Mouse (Mus musculus) stomach, postnatal 0 days (tissue): Measurements from ENCODE around the gene Nppa. TPM values are rescaled to one million over a fixed set of nuclear protein-coding genes. Genes with fewer than 3 reads are reported as not detected.
A peak's percentile ranks its signal among the peaks of the same experiment; 100 is the strongest.

Experiments
- ATAC-seq: fragments of 200-750 bp; cut with Nextera tagmentation; 2 replicates; pipeline ENCODE4 v1.8.0; 2017; ENCODE audit not compliant: low FRiP score, low TSS enrichment
- DNase-seq: peaks from one replicate; pipeline ENCODE4 v3.0.0-alpha.2; 2016; ENCODE audit warnings: low spot score
- H3K27ac ChIP-seq: fragments of 300-500 bp; sonication (generic); replicated peaks from 2 replicates; pipeline ENCODE4 v1.5.1; 2014; ENCODE audit warnings: mild to moderate bottlenecking, control low read depth
- H3K27me3 ChIP-seq: fragments of 300-500 bp; sonication (generic); 2 replicates; pipeline ENCODE4 v1.6.1; 2014; ENCODE audit warnings: low read length; ENCODE audit not compliant: control insufficient read depth, insufficient read depth
- H3K36me3 ChIP-seq: fragments of 300-500 bp; sonication (generic); 2 replicates; pipeline ENCODE4 v1.6.1; 2014; ENCODE audit warnings: low read length, mixed read lengths; ENCODE audit not compliant: control insufficient read depth, insufficient read depth
- H3K4me1 ChIP-seq: fragments of 300-500 bp; sonication (generic); replicated peaks from 2 replicates; pipeline ENCODE4 v1.6.1; 2014; ENCODE audit warnings: antibody characterized with exemption; ENCODE audit not compliant: control insufficient read depth, insufficient read depth
- H3K4me2 ChIP-seq: fragments of 300-500 bp; sonication (generic); replicated peaks from 2 replicates; pipeline ENCODE4 v1.6.1; 2014; ENCODE audit warnings: low read depth, mild to moderate bottlenecking, control low read depth, moderate library complexity
- H3K4me3 ChIP-seq: fragments of 300-500 bp; sonication (generic); 2 replicates; pipeline ENCODE4 v1.5.1; 2014; ENCODE audit warnings: low read depth, low read length, control low read depth
- H3K9ac ChIP-seq: fragments of 300-500 bp; sonication (generic); 2 replicates; pipeline ENCODE4 v1.6.1; 2014; ENCODE audit warnings: mild to moderate bottlenecking, low read length, control low read depth, mixed read lengths
- H3K9me3 ChIP-seq: fragments of 300-500 bp; sonication (generic); 2 replicates; pipeline ENCODE4 v1.6.1; 2016; ENCODE audit warnings: low read length; ENCODE audit not compliant: control insufficient read depth
- CTCF ChIP-seq: IDR thresholded peaks from 2 replicates; pipeline ENCODE4 v1.5.1; 2016; ENCODE audit warnings: antibody characterized with exemption, low read depth, mild to moderate bottlenecking, moderate library complexity
- EP300 ChIP-seq: optimal IDR thresholded peaks from 2 replicates; pipeline ENCODE3; 2016; ENCODE audit warnings: antibody characterized with exemption
- WGBS: fragments of 180-500 bp; shearing (Covaris S2); extraction: QIAGEN DNeasy Blood & Tissue Kit; methylation state at CpG from one replicate; pipeline ENCODE4 v1.1.7; 2014; 5-methylcytosine and 5-hydroxymethylcytosine counted together
- polyA plus RNA-seq: library from polyadenylated mRNA; unstranded; fragments of >200 nt; fragmentation: Nextera tagmentation; extraction: Ambion mirVana; gene quantifications from 2 replicates; pipeline ENCODE4 v1.2.1, GENCODE M21; 2015

Nppa gene
- polyA plus RNA-seq = 0.30 and 0.74 TPM in 2 replicates

- no peak for DNase-seq
- H3K36me3 ChIP-seq = no peaks in the 10 kb centered on the region
- no peak within 1 kb of the TSS for H3K27ac ChIP-seq
- H3K4me2 ChIP-seq = no peak within 1 kb of the TSS
- no peaks in the 10 kb centered on the region for H3K27me3 ChIP-seq
- no peak within 1 kb of the TSS for H3K4me3 ChIP-seq
- no peaks in the 10 kb centered on the region for H3K9me3 ChIP-seq
- TF ChIP-seq EP300 = no peak
- TF ChIP-seq CTCF = no peak
- ATAC-seq = no peak
- WGBS = 32% methylated on average over 12 of the region's 12 CpGs
- H3K4me1 ChIP-seq = no peaks in the 10 kb centered on the region
- H3K9ac ChIP-seq = no peak within 1 kb of the TSS
Observed at GRCm38 (mm10) chr4:148000202-148000772, at the start of gene Nppa. Nppa (plus strand) TSS chr4:148000722.

GRCm38 (mm10) chr4:147953590-147953989 is 46.9 kb upstream of the Nppa start:
- DNase-seq (no peak), ATAC-seq (no peak)
- no peaks in the 10 kb centered on the region for H3K9me3 ChIP-seq
- no peak overlapping the region for H3K9ac ChIP-seq
- peak; percentile 73 for TF ChIP-seq CTCF
- no peak for TF ChIP-seq EP300
- H3K4me2 ChIP-seq = no peak overlapping the region
- no peak overlapping the region for H3K27ac ChIP-seq
- H3K36me3 ChIP-seq = no peaks in the 10 kb centered on the region
- no peak overlapping the region for H3K4me3 ChIP-seq
- no peaks in the 10 kb centered on the region for H3K4me1 ChIP-seq
- H3K27me3 ChIP-seq = no peaks in the 10 kb centered on the region
- WGBS = 7% methylated on average over 4 of the region's 4 CpGs

- no peak overlapping the region for H3K4me3 ChIP-seq
- DNase-seq = no peak
- no peak for ATAC-seq
Observed at GRCm38 (mm10) chr4:147957141-147957540, 43.4 kb upstream of the Nppa start.

DNA sequence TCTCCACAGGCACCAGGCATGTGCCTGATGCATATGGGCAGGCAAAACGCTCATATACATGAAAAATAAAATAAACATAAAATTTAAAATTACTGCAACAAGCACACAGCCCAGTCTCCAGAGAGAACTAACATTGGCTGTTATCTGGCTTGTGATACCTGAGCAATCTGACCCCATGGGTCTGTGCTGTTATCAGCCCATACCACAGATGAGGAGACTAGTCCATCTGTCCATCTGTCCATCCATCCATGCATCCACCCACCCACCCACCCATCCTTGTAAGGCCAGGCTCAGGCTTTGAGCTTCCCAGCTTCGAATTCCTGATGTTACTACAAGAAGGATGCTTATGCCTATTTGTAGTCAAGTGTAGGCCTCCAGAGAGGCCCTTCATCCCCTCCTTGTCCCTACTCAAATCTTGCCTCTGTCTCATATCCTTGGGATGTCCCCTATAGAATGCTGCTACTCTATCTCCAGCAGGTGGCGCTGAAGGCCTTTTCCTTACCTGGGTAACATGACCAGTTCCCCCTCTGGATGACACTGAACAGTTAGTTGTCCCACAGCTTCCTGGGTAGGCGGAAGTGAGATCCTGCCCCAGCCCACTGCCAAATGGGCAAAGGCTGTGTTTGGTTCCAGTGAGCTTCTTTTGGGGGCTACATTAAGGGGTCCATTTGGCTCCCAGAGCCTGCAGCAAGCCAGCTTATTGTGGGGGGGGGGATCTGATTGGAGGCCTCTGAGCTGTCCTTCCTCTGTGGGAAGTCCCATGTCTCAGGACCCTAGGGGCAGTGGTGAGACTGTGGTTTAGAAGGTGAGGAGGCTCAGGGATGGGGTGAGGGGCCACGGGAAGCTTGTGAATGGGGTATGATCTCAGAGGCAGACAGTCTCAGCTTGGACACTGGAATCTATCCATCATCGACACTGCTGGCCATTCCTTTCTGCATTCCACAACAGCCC is 40.4 kb upstream of the Nppa start:
- peak; percentile 74 for ATAC-seq
- Histone ChIP-seq H3K4me2 (no peak overlapping the region), H3K27me3 (no peaks in the 10 kb centered on the region), H3K9me3 (no peaks in the 10 kb centered on the region), H3K36me3 (no peaks in the 10 kb centered on the region), H3K4me3 (no peak overlapping the region), H3K4me1 (no peaks in the 10 kb centered on the region), H3K9ac (no peak overlapping the region), H3K27ac (no peak overlapping the region)
- WGBS = 39% methylated on average over 6 of the region's 6 CpGs
- no peak for TF ChIP-seq EP300
- TF ChIP-seq CTCF = peak; percentile 86
- DNase-seq = peak; percentile 65

More at GRCm38 (mm10) chr4:147957141-147957540, 43.4 kb upstream of the Nppa start:
- H3K36me3 ChIP-seq = no peaks in the 10 kb centered on the region
- no peaks in the 10 kb centered on the region for H3K9me3 ChIP-seq
- H3K27ac ChIP-seq = no peak overlapping the region
- no peak overlapping the region for H3K4me2 ChIP-seq
- TF ChIP-seq EP300 = no peak
- 32% methylated on average over 11 of the region's 11 CpGs for WGBS
- H3K4me1 ChIP-seq = no peaks in the 10 kb centered on the region
- H3K9ac ChIP-seq = no peak overlapping the region
- no peaks in the 10 kb centered on the region for H3K27me3 ChIP-seq

GRCm38 (mm10) chr4:147962781-147963180 is 37.7 kb upstream of the Nppa start:
- H3K9ac ChIP-seq = no peak overlapping the region
- H3K27ac ChIP-seq = no peak overlapping the region
- H3K27me3 ChIP-seq = no peaks in the 10 kb centered on the region
- H3K4me2 ChIP-seq = no peak overlapping the region
- DNase-seq = no peak
- no peak overlapping the region for H3K4me3 ChIP-seq
- TF ChIP-seq EP300 = no peak
- no peak for TF ChIP-seq CTCF
- no peaks in the 10 kb centered on the region for H3K4me1 ChIP-seq
- no peaks in the 10 kb centered on the region for H3K36me3 ChIP-seq
- 43% methylated on average over 6 of the region's 6 CpGs for WGBS
- no peak for ATAC-seq
- no peaks in the 10 kb centered on the region for H3K9me3 ChIP-seq

GRCm38 (mm10) chr4:147963623-147964022 is 36.9 kb upstream of the Nppa start:
- H3K4me1 ChIP-seq = no peaks in the 10 kb centered on the region
- no peaks in the 10 kb centered on the region for H3K9me3 ChIP-seq
- H3K27me3 ChIP-seq = no peaks in the 10 kb centered on the region
- ATAC-seq (no peak), DNase-seq (no peak)
- TF ChIP-seq EP300 = no peak
- no peak for TF ChIP-seq CTCF
- WGBS = 87% methylated on average over 15 of the region's 15 CpGs
- no peaks in the 10 kb centered on the region for H3K36me3 ChIP-seq
- H3K4me3 ChIP-seq = no peak overlapping the region
- H3K27ac ChIP-seq = no peak overlapping the region
- no peak overlapping the region for H3K4me2 ChIP-seq
- no peak overlapping the region for H3K9ac ChIP-seq
